Mouse (Mus musculus): ENCODE measurements around the gene Fndc7. TPM values are rescaled to one million over a fixed set of nuclear protein-coding genes. Genes with fewer than 3 reads are reported as not detected.

Gene Fndc7
- polyA plus RNA-seq, 1 experiment from 2014 or later, result not detected

- Histone ChIP-seq H3K9me3 (ENCODE audit: low read length) (no peaks in the 10 kb centered on the region), H3K9ac (replicated peaks; ENCODE audit: low read length) (no peak overlapping the region), H3K4me1 (ENCODE audit: insufficient read depth, low read length) (no peaks in the 10 kb centered on the region), H3K4me3 (ENCODE audit: low read length) (no peak overlapping the region), H3K27ac (ENCODE audit: low read length) (no peak overlapping the region), H3K36me3 (ENCODE audit: insufficient read depth, low read length) (no peaks in the 10 kb centered on the region), H3K27me3 (ENCODE audit: insufficient read depth, low read length) (no peaks in the 10 kb centered on the region), H3K4me2 (replicated peaks; ENCODE audit: low read depth, low read length) (no peak overlapping the region)
- 55% methylated on average over 4 of the region's 4 CpGs for WGBS
- ATAC-seq (ENCODE audit: low FRiP score, low TSS enrichment), result no peak
These were observed 27.0 kb upstream of the Fndc7 start for GRCm38 (mm10) chr3:108916857-108917256.

GRCm38 (mm10) chr3:108915999-108916398, 26.2 kb upstream of the Fndc7 start:
- Histone ChIP-seq H3K27ac (ENCODE audit: low read length) (no peak overlapping the region), H3K9me3 (ENCODE audit: low read length) (no peaks in the 10 kb centered on the region), H3K4me1 (ENCODE audit: insufficient read depth, low read length) (no peaks in the 10 kb centered on the region), H3K27me3 (ENCODE audit: insufficient read depth, low read length) (no peaks in the 10 kb centered on the region), H3K36me3 (ENCODE audit: insufficient read depth, low read length) (no peaks in the 10 kb centered on the region), H3K4me2 (replicated peaks; ENCODE audit: low read depth, low read length) (no peak overlapping the region), H3K9ac (replicated peaks; ENCODE audit: low read length) (no peak overlapping the region), H3K4me3 (ENCODE audit: low read length) (no peak overlapping the region)
- no peak for ATAC-seq (ENCODE audit: low FRiP score, low TSS enrichment)
- 77% methylated on average over 1 of the region's 1 CpGs for WGBS

- Histone ChIP-seq H3K27ac (ENCODE audit: low read length) (peak within 1 kb of the TSS; percentile 100), H3K9me3 (ENCODE audit: low read length) (no peaks in the 10 kb centered on the region), H3K4me3 (ENCODE audit: low read length) (peak within 1 kb of the TSS; percentile 82), H3K4me1 (ENCODE audit: insufficient read depth, low read length) (peaks cover 13% of the 10 kb centered on the region), H3K9ac (replicated peaks; ENCODE audit: low read length) (peak within 1 kb of the TSS; percentile 93), H3K4me2 (replicated peaks; ENCODE audit: low read depth, low read length) (peak within 1 kb of the TSS; percentile 95), H3K27me3 (ENCODE audit: insufficient read depth, low read length) (no peaks in the 10 kb centered on the region), H3K36me3 (ENCODE audit: insufficient read depth, low read length) (peaks cover 10% of the 10 kb centered on the region)
- under 1% methylated on average over 53 of the region's 53 CpGs for WGBS
- peak; percentile 99 for ATAC-seq (ENCODE audit: low FRiP score, low TSS enrichment)
These were observed 22.0 kb upstream of the Fndc7 start, which contains the start of gene Prpf38b for GRCm38 (mm10) chr3:108911548-108912413. Gene Prpf38b, minus strand, starts transcription at chr3:108911727.

- Histone ChIP-seq H3K27me3 (ENCODE audit: insufficient read depth, low read length) (no peaks in the 10 kb centered on the region), H3K9ac (replicated peaks; ENCODE audit: low read length) (peak overlapping the region; percentile 93), H3K27ac (ENCODE audit: low read length) (peak overlapping the region; percentile 100), H3K9me3 (ENCODE audit: low read length) (no peaks in the 10 kb centered on the region), H3K4me3 (ENCODE audit: low read length) (peak overlapping the region; percentile 82), H3K4me1 (ENCODE audit: insufficient read depth, low read length) (peaks cover 13% of the 10 kb centered on the region), H3K36me3 (ENCODE audit: insufficient read depth, low read length) (peaks cover 15% of the 10 kb centered on the region), H3K4me2 (replicated peaks; ENCODE audit: low read depth, low read length) (peak overlapping the region; percentile 95)
- WGBS, result under 1% methylated on average over 42 of the region's 44 CpGs
- peak; percentile 91 for ATAC-seq (ENCODE audit: low FRiP score, low TSS enrichment)
These were observed 21.3 kb upstream of the Fndc7 start for GRCm38 (mm10) chr3:108911081-108911547.

GRCm38 (mm10) chr3:108910303-108911080, 20.7 kb upstream of the Fndc7 start:
- no peak for ATAC-seq (ENCODE audit: low FRiP score, low TSS enrichment)
- Histone ChIP-seq H3K9me3 (ENCODE audit: low read length) (no peaks in the 10 kb centered on the region), H3K36me3 (ENCODE audit: insufficient read depth, low read length) (peaks cover 19% of the 10 kb centered on the region), H3K27me3 (ENCODE audit: insufficient read depth, low read length) (no peaks in the 10 kb centered on the region), H3K4me2 (replicated peaks; ENCODE audit: low read depth, low read length) (peak overlapping the region; percentile 95), H3K4me1 (ENCODE audit: insufficient read depth, low read length) (peaks cover 13% of the 10 kb centered on the region), H3K27ac (ENCODE audit: low read length) (peak overlapping the region; percentile 100), H3K4me3 (ENCODE audit: low read length) (peak overlapping the region; percentile 82), H3K9ac (replicated peaks; ENCODE audit: low read length) (peak overlapping the region; percentile 93)
- WGBS, result under 1% methylated on average over 32 of the region's 32 CpGs

GRCm38 (mm10) chr3:108902934-108903333, 13.1 kb upstream of the Fndc7 start:
- Histone ChIP-seq H3K9ac (replicated peaks; ENCODE audit: low read length) (no peak overlapping the region), H3K9me3 (ENCODE audit: low read length) (no peaks in the 10 kb centered on the region), H3K36me3 (ENCODE audit: insufficient read depth, low read length) (peaks cover 44% of the 10 kb centered on the region), H3K4me3 (ENCODE audit: low read length) (no peak overlapping the region), H3K4me2 (replicated peaks; ENCODE audit: low read depth, low read length) (no peak overlapping the region), H3K27ac (ENCODE audit: low read length) (no peak overlapping the region), H3K4me1 (ENCODE audit: insufficient read depth, low read length) (no peaks in the 10 kb centered on the region), H3K27me3 (ENCODE audit: insufficient read depth, low read length) (no peaks in the 10 kb centered on the region)
- 97% methylated on average over 6 of the region's 6 CpGs for WGBS
- no peak for ATAC-seq (ENCODE audit: low FRiP score, low TSS enrichment)

- H3K9me3 ChIP-seq (ENCODE audit: low read length), result no peaks in the 10 kb centered on the region
- no peaks in the 10 kb centered on the region for H3K27me3 ChIP-seq (ENCODE audit: insufficient read depth, low read length)
- H3K4me2 ChIP-seq (replicated peaks; ENCODE audit: low read depth, low read length), result no peak overlapping the region
- no peaks in the 10 kb centered on the region for H3K4me1 ChIP-seq (ENCODE audit: insufficient read depth, low read length)
- ATAC-seq (ENCODE audit: low FRiP score, low TSS enrichment), result no peak
- no peak overlapping the region for H3K4me3 ChIP-seq (ENCODE audit: low read length)
- WGBS, result 57% methylated on average over 2 of the region's 2 CpGs
- no peak overlapping the region for H3K27ac ChIP-seq (ENCODE audit: low read length)
- peaks cover 41% of the 10 kb centered on the region for H3K36me3 ChIP-seq (ENCODE audit: insufficient read depth, low read length)
- H3K9ac ChIP-seq (replicated peaks; ENCODE audit: low read length), result no peak overlapping the region
These were observed 12.2 kb upstream of the Fndc7 start for GRCm38 (mm10) chr3:108902038-108902437.

GRCm38 (mm10) chr3:108900681-108901080, 10.9 kb upstream of the Fndc7 start:
- H3K4me3 ChIP-seq (ENCODE audit: low read length), result no peak overlapping the region
- ATAC-seq (ENCODE audit: low FRiP score, low TSS enrichment), result no peak
- H3K4me2 ChIP-seq (replicated peaks; ENCODE audit: low read depth, low read length), result no peak overlapping the region
- H3K27ac ChIP-seq (ENCODE audit: low read length), result no peak overlapping the region
- peaks cover 31% of the 10 kb centered on the region for H3K36me3 ChIP-seq (ENCODE audit: insufficient read depth, low read length)
- no peak overlapping the region for H3K9ac ChIP-seq (replicated peaks; ENCODE audit: low read length)
- no peaks in the 10 kb centered on the region for H3K9me3 ChIP-seq (ENCODE audit: low read length)
- H3K4me1 ChIP-seq (ENCODE audit: insufficient read depth, low read length), result no peaks in the 10 kb centered on the region
- WGBS, result 77% methylated on average over 5 of the region's 5 CpGs
- H3K27me3 ChIP-seq (ENCODE audit: insufficient read depth, low read length), result no peaks in the 10 kb centered on the region

GRCm38 (mm10) chr3:108900147-108900546, 10.3 kb upstream of the Fndc7 start:
- H3K4me2 ChIP-seq (replicated peaks; ENCODE audit: low read depth, low read length), result no peak overlapping the region
- no peak overlapping the region for H3K27ac ChIP-seq (ENCODE audit: low read length)
- H3K9me3 ChIP-seq (ENCODE audit: low read length), result no peaks in the 10 kb centered on the region
- H3K4me3 ChIP-seq (ENCODE audit: low read length), result no peak overlapping the region
- H3K36me3 ChIP-seq (ENCODE audit: insufficient read depth, low read length), result peaks cover 27% of the 10 kb centered on the region
- no peak for ATAC-seq (ENCODE audit: low FRiP score, low TSS enrichment)
- no peaks in the 10 kb centered on the region for H3K4me1 ChIP-seq (ENCODE audit: insufficient read depth, low read length)
- H3K9ac ChIP-seq (replicated peaks; ENCODE audit: low read length), result no peak overlapping the region
- WGBS, result 95% methylated on average over 3 of the region's 3 CpGs
- no peaks in the 10 kb centered on the region for H3K27me3 ChIP-seq (ENCODE audit: insufficient read depth, low read length)
